Mouse (Mus musculus): ENCODE results near the gene Svep1. TPM values are rescaled to one million over a fixed set of nuclear protein-coding genes. Genes with fewer than 3 reads are reported as not detected.

The Svep1 gene
- total and polyA plus RNA-seq, 2 experiments from 2014 or later, result 0.86 to 6.4 TPM

- WGBS, result 53% methylated on average over 5 of the region's 5 CpGs
- TF ChIP-seq EP300 (IDR thresholded peaks at IDR 0.05; ENCODE audit: low read depth) (no peak), CTCF (IDR thresholded peaks at IDR 0.05; ENCODE audit: low read depth) (no peak)
- Histone ChIP-seq H3K27ac (ENCODE audit: low read depth) (no peak overlapping the region), H3K36me3 (replicated peaks; ENCODE audit: control insufficient read depth, insufficient read depth, low read length) (no peaks in the 10 kb centered on the region), H3K4me2 (ENCODE audit: low read depth, low read length) (no peak overlapping the region), H3K4me3 (ENCODE audit: low read depth, low read length) (no peak overlapping the region), H3K27me3 (ENCODE audit: control insufficient read depth, insufficient read depth, low read length) (no peaks in the 10 kb centered on the region), H3K9ac (replicated peaks; ENCODE audit: low read depth, low read length) (no peak overlapping the region), H3K4me1 (ENCODE audit: control insufficient read depth, insufficient read depth) (no peaks in the 10 kb centered on the region), H3K9me3 (replicated peaks; ENCODE audit: control insufficient read depth, low read length) (no peaks in the 10 kb centered on the region)
- DNase-seq (ENCODE audit: low spot score) (peak; percentile 14), ATAC-seq (ENCODE audit: insufficient read depth, low read depth) (no peak)
Measured at GRCm38 (mm10) chr4:58184681-58185341, 21.8 kb downstream of the Svep1 start.

DNA sequence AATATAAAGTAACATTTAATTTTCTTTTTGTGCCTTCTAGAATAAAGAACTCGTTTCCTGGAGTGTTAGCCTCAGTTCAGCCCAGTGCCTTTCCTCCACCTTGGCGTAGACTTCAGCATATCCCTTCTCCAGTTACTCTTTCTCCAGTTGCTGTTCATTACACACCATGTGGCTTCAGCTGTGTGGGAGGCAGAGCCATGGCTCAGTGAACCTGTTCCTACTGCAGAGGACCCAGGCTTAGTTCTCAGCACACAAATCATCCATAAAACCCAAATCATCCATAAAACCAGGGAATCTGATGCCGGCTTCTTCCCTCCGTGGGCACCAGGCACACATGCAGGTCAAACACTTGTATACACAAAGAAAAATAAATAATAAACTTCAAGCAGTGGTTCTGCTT lies 22.8 kb downstream of the Svep1 start:
- no peak for ATAC-seq (ENCODE audit: insufficient read depth, low read depth)
- DNase-seq (ENCODE audit: low spot score), result no peak
- no peak overlapping the region for H3K9ac ChIP-seq (replicated peaks; ENCODE audit: low read depth, low read length)
- 83% methylated on average over 4 of the region's 4 CpGs for WGBS
- H3K36me3 ChIP-seq (replicated peaks; ENCODE audit: control insufficient read depth, insufficient read depth, low read length), result no peaks in the 10 kb centered on the region
- H3K4me3 ChIP-seq (ENCODE audit: low read depth, low read length), result no peak overlapping the region
- no peak overlapping the region for H3K4me2 ChIP-seq (ENCODE audit: low read depth, low read length)
- no peak overlapping the region for H3K27ac ChIP-seq (ENCODE audit: low read depth)
- H3K4me1 ChIP-seq (ENCODE audit: control insufficient read depth, insufficient read depth), result no peaks in the 10 kb centered on the region
- no peaks in the 10 kb centered on the region for H3K27me3 ChIP-seq (ENCODE audit: control insufficient read depth, insufficient read depth, low read length)
- no peaks in the 10 kb centered on the region for H3K9me3 ChIP-seq (replicated peaks; ENCODE audit: control insufficient read depth, low read length)
- TF ChIP-seq CTCF (IDR thresholded peaks at IDR 0.05; ENCODE audit: low read depth) (no peak), EP300 (IDR thresholded peaks at IDR 0.05; ENCODE audit: low read depth) (no peak)

DNA sequence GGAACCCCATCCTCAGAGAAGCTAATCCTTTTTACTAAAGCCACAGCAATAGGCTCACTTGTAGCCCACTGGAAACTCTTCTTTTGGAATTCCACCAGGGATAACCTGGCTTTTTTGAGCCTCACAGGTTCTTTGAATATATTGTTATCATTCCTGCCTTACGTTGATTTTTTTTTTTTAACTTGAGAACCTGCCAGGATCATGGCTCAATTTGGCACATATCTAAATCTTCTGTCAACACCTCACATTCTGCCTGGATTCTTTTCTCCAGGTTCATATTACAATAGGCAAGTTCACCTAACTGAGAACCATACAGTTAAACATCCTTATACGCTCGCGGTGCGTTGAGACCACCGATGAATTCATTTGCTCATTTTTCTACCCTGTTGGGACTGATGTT lies 28.2 kb downstream of the Svep1 start:
- Histone ChIP-seq H3K9me3 (replicated peaks; ENCODE audit: control insufficient read depth, low read length) (no peaks in the 10 kb centered on the region), H3K4me2 (ENCODE audit: low read depth, low read length) (no peak overlapping the region), H3K4me3 (ENCODE audit: low read depth, low read length) (no peak overlapping the region), H3K4me1 (ENCODE audit: control insufficient read depth, insufficient read depth) (peaks cover 5% of the 10 kb centered on the region; the same call in 1 of the 2 replicates), H3K36me3 (replicated peaks; ENCODE audit: control insufficient read depth, insufficient read depth, low read length) (no peaks in the 10 kb centered on the region), H3K27me3 (ENCODE audit: control insufficient read depth, insufficient read depth, low read length) (no peaks in the 10 kb centered on the region), H3K9ac (replicated peaks; ENCODE audit: low read depth, low read length) (no peak overlapping the region), H3K27ac (ENCODE audit: low read depth) (no peak overlapping the region)
- no peak for ATAC-seq (ENCODE audit: insufficient read depth, low read depth)
- no peak for DNase-seq (ENCODE audit: low spot score)
- WGBS, result 46% methylated on average over 6 of the region's 6 CpGs
- TF ChIP-seq EP300 (IDR thresholded peaks at IDR 0.05; ENCODE audit: low read depth) (no peak), CTCF (IDR thresholded peaks at IDR 0.05; ENCODE audit: low read depth) (no peak)

GRCm38 (mm10) chr4:58177256-58177655 lies 29.4 kb downstream of the Svep1 start:
- TF ChIP-seq EP300 (IDR thresholded peaks at IDR 0.05; ENCODE audit: low read depth) (no peak), CTCF (IDR thresholded peaks at IDR 0.05; ENCODE audit: low read depth) (no peak)
- ATAC-seq (ENCODE audit: insufficient read depth, low read depth), result no peak
- H3K4me1 ChIP-seq (ENCODE audit: control insufficient read depth, insufficient read depth), result peaks cover 5% of the 10 kb centered on the region; the same call in 1 of the 2 replicates
- H3K9me3 ChIP-seq (replicated peaks; ENCODE audit: control insufficient read depth, low read length), result no peaks in the 10 kb centered on the region
- DNase-seq (ENCODE audit: low spot score), result no peak
- 93% methylated on average over 15 of the region's 15 CpGs for WGBS
- no peaks in the 10 kb centered on the region for H3K27me3 ChIP-seq (ENCODE audit: control insufficient read depth, insufficient read depth, low read length)
- H3K27ac ChIP-seq (ENCODE audit: low read depth), result no peak overlapping the region
- H3K36me3 ChIP-seq (replicated peaks; ENCODE audit: control insufficient read depth, insufficient read depth, low read length), result no peaks in the 10 kb centered on the region
- no peak overlapping the region for H3K4me2 ChIP-seq (ENCODE audit: low read depth, low read length)
- H3K4me3 ChIP-seq (ENCODE audit: low read depth, low read length), result no peak overlapping the region
- H3K9ac ChIP-seq (replicated peaks; ENCODE audit: low read depth, low read length), result no peak overlapping the region

GRCm38 (mm10) chr4:58174435-58174987 lies 32.1 kb downstream of the Svep1 start:
- TF ChIP-seq EP300 (IDR thresholded peaks at IDR 0.05; ENCODE audit: low read depth) (no peak), CTCF (IDR thresholded peaks at IDR 0.05; ENCODE audit: low read depth) (no peak)
- ATAC-seq (ENCODE audit: insufficient read depth, low read depth), result no peak
- no peak for DNase-seq (ENCODE audit: low spot score)

More at GRCm38 (mm10) chr4:58174435-58174987, 32.1 kb downstream of the Svep1 start:
- Histone ChIP-seq H3K9me3 (replicated peaks; ENCODE audit: control insufficient read depth, low read length) (no peaks in the 10 kb centered on the region), H3K4me2 (ENCODE audit: low read depth, low read length) (no peak overlapping the region), H3K27me3 (ENCODE audit: control insufficient read depth, insufficient read depth, low read length) (no peaks in the 10 kb centered on the region), H3K4me3 (ENCODE audit: low read depth, low read length) (no peak overlapping the region), H3K9ac (replicated peaks; ENCODE audit: low read depth, low read length) (no peak overlapping the region), H3K27ac (ENCODE audit: low read depth) (no peak overlapping the region), H3K36me3 (replicated peaks; ENCODE audit: control insufficient read depth, insufficient read depth, low read length) (no peaks in the 10 kb centered on the region), H3K4me1 (ENCODE audit: control insufficient read depth, insufficient read depth) (peaks cover 5% of the 10 kb centered on the region; the same call in 1 of the 2 replicates)
- WGBS, result 36% methylated on average over 4 of the region's 4 CpGs
